Mouse (Mus musculus) heart, postnatal 0 days (tissue): Measurements from ENCODE around the gene Cog7.

Experiments used
- CTCF ChIP-seq: IDR thresholded peaks from 2 replicates; pipeline ENCODE4 v1.5.1; 2016; ENCODE audit warnings: antibody characterized with exemption, control low read depth, low read depth
- EP300 ChIP-seq: IDR thresholded peaks from 2 replicates; pipeline ENCODE4 v1.6.1; 2016; ENCODE audit warnings: antibody characterized with exemption, low read depth

DNA sequence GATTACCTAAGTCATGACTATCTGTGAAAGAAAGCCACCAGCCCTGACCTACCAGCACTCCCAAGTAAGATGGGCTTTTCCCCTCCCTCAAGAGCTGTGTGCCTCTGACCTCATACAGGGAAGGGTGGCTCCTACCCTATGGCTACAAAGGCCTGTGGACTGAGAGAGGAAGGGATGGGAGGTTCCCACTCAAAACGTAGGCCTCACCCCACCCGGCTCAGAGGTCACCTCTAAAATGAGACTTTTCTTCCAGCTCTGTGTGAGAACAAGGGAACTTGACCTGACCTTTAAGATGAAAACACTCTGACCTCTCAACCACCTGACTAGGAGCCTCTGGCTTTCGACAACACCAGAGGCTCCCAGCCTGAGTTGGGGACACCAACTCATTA, 18.9 kb downstream of the Cog7 start:
- TF ChIP-seq EP300 (no peak), CTCF (no peak)
